Mouse (Mus musculus): ENCODE data around the gene Pacs1. TPM values are rescaled to one million over a fixed set of nuclear protein-coding genes. Genes with fewer than 3 reads are reported as not detected.

Pacs1 gene
- polyA plus RNA-seq, 1 experiment from 2014 or later = 23.4 TPM

DNA sequence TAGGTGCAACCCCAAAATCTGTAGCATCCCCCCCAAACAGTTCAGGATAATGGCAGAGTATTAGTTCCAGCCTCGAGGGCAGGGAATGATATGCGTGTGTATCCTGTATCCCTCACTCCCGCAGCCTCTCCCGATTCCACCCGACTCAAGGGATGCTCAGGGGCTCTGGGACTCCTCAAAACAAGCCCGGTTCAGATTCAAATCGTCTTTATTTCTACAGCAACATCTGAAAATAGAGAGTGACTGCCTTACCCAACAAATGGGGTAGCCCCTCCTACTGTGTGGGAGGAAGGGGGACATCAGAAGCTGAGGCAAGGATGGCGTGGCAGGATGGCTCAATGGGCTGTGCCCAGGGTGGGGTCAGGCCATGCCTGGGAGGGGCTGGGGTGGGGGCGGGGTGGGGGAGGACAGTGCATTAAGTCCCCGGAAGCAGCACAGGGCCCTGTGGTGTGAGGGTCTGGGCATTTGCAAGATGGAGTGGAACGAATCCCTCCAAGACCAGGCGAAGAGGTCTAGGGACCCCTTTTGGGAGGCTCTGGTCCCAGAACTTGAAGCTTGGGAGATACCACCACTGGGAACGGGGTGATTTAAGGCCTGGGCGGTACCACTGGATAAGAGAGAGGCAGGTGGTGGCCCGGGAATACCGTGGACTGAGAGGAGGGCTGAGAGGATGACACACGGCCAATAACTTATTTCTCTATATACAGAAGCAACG lies 165.2 kb downstream of the Pacs1 start:
- no peaks in the 10 kb centered on the region for H3K27me3 ChIP-seq (replicated peaks; ENCODE audit: control insufficient read depth, insufficient read depth, low read length)
- peaks cover 64% of the 10 kb centered on the region for H3K36me3 ChIP-seq (ENCODE audit: control insufficient read depth, insufficient read depth, low read length)
- no peak overlapping the region for H3K4me3 ChIP-seq (ENCODE audit: low read depth, low read length)
- H3K4me2 ChIP-seq (ENCODE audit: low read length) = no peak overlapping the region
- no peaks in the 10 kb centered on the region for H3K9me3 ChIP-seq (ENCODE audit: control insufficient read depth, low read length)
- no peak for ATAC-seq (replicated peaks; ENCODE audit: low FRiP score, low TSS enrichment, low read depth)
- H3K27ac ChIP-seq (ENCODE audit: low read depth) = no peak overlapping the region
- WGBS = 72% methylated on average over 17 of the region's 18 CpGs
- DNase-seq (ENCODE audit: low spot score) = no peak
- H3K9ac ChIP-seq (ENCODE audit: low read length) = no peak overlapping the region
- H3K4me1 ChIP-seq (replicated peaks; ENCODE audit: control insufficient read depth, insufficient read depth, low read length) = peaks cover 17% of the 10 kb centered on the region

DNA sequence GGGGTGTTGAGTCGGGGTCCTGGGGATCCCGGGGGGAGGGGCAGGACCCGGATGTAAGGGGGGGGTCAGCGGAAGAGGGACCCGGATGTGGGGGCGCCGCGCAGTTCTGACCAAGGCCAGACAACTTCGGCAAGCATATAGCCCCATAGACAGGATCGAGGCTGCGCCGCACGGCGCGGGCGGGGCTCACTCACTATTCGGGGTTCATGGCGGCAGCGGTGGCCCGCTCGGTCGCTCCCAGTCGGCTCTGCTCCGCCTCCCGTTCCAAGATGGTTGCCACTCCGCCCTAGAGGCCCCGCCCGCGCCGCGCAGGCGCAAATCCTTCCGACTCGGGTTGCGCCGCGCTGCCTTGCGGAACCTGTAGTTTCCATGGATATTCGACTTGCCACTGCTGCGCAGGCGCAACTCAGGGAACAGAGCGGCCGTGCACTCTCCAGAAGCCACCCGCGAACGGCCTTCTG lies 166.2 kb downstream of the Pacs1 start, which contains the start of gene Rab1b:
Rab1b (minus strand) TSS at position 342 of the 461 bp plus-strand sequence.
- Histone ChIP-seq H3K4me2 (ENCODE audit: low read length) (peak within 1 kb of the TSS; percentile 78), H3K36me3 (ENCODE audit: control insufficient read depth, insufficient read depth, low read length) (peaks cover 66% of the 10 kb centered on the region), H3K9me3 (ENCODE audit: control insufficient read depth, low read length) (no peaks in the 10 kb centered on the region), H3K9ac (ENCODE audit: low read length) (peak within 1 kb of the TSS; percentile 85), H3K4me1 (replicated peaks; ENCODE audit: control insufficient read depth, insufficient read depth, low read length) (peaks cover 17% of the 10 kb centered on the region), H3K27ac (ENCODE audit: low read depth) (peak within 1 kb of the TSS; percentile 91), H3K4me3 (ENCODE audit: low read depth, low read length) (peak within 1 kb of the TSS; percentile 86), H3K27me3 (replicated peaks; ENCODE audit: control insufficient read depth, insufficient read depth, low read length) (no peaks in the 10 kb centered on the region)
- under 1% methylated on average over 46 of the region's 46 CpGs for WGBS
- peak; percentile 91 for ATAC-seq (replicated peaks; ENCODE audit: low FRiP score, low TSS enrichment, low read depth)
- peak; percentile 95 for DNase-seq (ENCODE audit: low spot score)

DNA sequence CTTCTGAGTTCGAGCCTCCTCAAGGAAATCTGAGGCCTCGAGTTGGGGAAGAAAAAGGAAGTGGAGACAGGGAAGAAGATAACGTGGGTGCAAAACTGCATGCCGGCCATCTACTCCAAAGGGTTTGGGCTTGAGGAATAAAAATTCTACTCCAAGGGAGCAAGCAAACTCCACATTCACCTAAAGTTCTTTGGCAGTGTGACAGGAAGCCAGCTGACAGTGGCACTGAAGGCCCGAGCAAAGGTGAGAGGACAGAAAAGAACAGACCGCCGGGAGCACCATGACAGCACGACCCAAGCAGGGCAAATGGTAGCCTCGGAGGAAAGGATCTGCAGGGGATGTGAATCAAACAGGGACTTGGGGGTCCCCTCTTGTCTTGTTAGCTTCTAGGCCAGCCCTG lies 166.8 kb downstream of the Pacs1 start:
- 14% methylated on average over 9 of the region's 9 CpGs for WGBS
- H3K9me3 ChIP-seq (ENCODE audit: control insufficient read depth, low read length) = no peaks in the 10 kb centered on the region
- H3K4me3 ChIP-seq (ENCODE audit: low read depth, low read length) = peak overlapping the region; percentile 86
- H3K36me3 ChIP-seq (ENCODE audit: control insufficient read depth, insufficient read depth, low read length) = peaks cover 66% of the 10 kb centered on the region
- no peak for DNase-seq (ENCODE audit: low spot score)
- no peaks in the 10 kb centered on the region for H3K27me3 ChIP-seq (replicated peaks; ENCODE audit: control insufficient read depth, insufficient read depth, low read length)
- peak overlapping the region; percentile 91 for H3K27ac ChIP-seq (ENCODE audit: low read depth)
- H3K4me2 ChIP-seq (ENCODE audit: low read length) = peak overlapping the region; percentile 78
- no peak for ATAC-seq (replicated peaks; ENCODE audit: low FRiP score, low TSS enrichment, low read depth)
- H3K4me1 ChIP-seq (replicated peaks; ENCODE audit: control insufficient read depth, insufficient read depth, low read length) = peaks cover 17% of the 10 kb centered on the region
- H3K9ac ChIP-seq (ENCODE audit: low read length) = peak overlapping the region; percentile 85

DNA sequence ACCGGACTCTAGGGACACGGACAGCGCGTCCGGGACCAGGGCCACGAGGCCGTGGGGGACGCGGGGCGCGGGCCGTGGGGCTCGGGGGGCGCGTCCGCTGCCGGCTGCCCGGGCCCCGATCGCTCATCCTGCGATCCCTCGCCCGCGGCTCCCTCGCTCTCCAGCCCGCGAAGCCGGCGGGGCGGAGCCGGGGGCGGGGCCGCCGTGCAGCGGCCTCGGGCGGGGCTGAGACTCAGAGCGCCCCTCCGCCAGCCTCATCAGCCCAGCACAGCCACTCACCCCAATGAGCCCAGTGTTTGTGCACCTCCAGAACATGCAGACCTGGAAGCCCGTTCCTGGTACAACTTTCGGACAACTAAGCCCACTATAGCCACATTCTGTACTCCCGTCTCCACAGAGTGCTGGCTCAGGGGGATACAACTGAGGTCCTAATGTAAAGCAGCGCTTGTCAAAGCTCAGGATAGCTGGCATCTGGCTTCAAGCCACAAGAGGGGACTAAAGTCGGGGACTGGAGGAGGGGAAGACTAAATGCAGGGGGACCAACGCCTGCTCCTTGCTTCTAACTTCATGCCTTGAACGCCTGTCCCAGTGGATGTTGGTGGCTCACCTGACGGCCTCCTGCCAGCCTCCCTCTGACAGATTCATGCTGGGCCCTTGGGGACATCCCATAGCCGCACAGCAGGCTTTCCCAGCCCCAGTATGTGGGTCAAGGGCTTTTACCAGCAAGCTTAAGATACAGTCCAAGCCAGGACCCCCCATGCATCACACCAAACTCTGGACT lies 174.4 kb downstream of the Pacs1 start, which contains the start of gene Cnih2:
Cnih2 (minus strand) TSS at position 159 of the 781 bp plus-strand sequence.
- Histone ChIP-seq H3K9ac (ENCODE audit: low read length) (peak within 1 kb of the TSS; percentile 68), H3K4me3 (ENCODE audit: low read depth, low read length) (peak within 1 kb of the TSS; percentile 53), H3K4me1 (replicated peaks; ENCODE audit: control insufficient read depth, insufficient read depth, low read length) (peaks cover 17% of the 10 kb centered on the region), H3K27me3 (replicated peaks; ENCODE audit: control insufficient read depth, insufficient read depth, low read length) (no peaks in the 10 kb centered on the region), H3K9me3 (ENCODE audit: control insufficient read depth, low read length) (no peaks in the 10 kb centered on the region), H3K36me3 (ENCODE audit: control insufficient read depth, insufficient read depth, low read length) (peaks cover 45% of the 10 kb centered on the region), H3K4me2 (ENCODE audit: low read length) (peak within 1 kb of the TSS; percentile 100), H3K27ac (ENCODE audit: low read depth) (peak within 1 kb of the TSS; percentile 16; the same call in 1 of the 2 replicates)
- peak; percentile 73 for DNase-seq (ENCODE audit: low spot score)
- 4% methylated on average over 37 of the region's 48 CpGs for WGBS
- peak; percentile 71 for ATAC-seq (replicated peaks; ENCODE audit: low FRiP score, low TSS enrichment, low read depth)

DNA sequence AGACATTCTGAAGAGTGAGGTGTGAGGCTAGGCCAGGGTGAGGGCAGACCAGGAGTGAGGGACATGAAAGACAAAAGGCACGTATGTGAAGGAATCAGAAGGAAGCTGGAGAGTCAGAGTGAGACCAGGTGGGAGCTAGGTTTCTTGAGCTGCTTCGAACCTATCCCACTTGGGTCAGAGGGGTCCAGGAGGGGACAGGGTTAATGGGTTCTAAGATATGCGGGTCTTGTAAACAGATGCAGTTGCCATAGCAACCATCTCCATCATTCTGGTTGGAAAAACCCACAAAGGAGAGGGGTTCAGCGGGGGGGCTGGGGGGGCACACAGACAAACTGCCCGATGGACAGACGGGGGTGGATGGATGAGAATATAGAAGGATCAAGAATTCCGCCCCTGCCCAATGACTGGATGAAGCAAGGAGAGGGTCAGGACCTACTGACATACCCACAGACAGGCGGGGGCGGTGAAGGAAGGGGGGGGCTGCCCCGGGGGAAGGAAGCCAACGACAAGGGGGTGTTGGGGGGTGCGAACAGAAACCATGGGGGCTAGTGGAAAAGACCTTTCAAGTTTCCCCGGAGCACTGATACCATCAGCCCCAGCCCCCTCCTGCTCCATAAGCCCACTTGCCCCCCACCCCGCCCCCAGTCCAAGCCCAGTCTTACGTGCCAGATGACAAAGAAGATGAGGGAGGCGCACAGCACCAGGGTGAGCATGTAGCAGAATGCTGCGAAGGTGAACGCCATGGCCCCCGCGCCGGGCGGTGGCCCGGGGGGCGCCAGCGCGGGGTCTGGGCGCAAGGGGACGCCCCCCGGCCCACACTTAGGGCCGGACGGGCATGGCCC lies 175.2 kb downstream of the Pacs1 start:
- DNase-seq (ENCODE audit: low spot score) = no peak
- no peaks in the 10 kb centered on the region for H3K9me3 ChIP-seq (ENCODE audit: control insufficient read depth, low read length)
- H3K36me3 ChIP-seq (ENCODE audit: control insufficient read depth, insufficient read depth, low read length) = peaks cover 41% of the 10 kb centered on the region
- peak; percentile 24 for ATAC-seq (replicated peaks; ENCODE audit: low FRiP score, low TSS enrichment, low read depth)
- H3K27me3 ChIP-seq (replicated peaks; ENCODE audit: control insufficient read depth, insufficient read depth, low read length) = no peaks in the 10 kb centered on the region
- peak overlapping the region; percentile 16; the same call in 1 of the 2 replicates for H3K27ac ChIP-seq (ENCODE audit: low read depth)
- H3K4me1 ChIP-seq (replicated peaks; ENCODE audit: control insufficient read depth, insufficient read depth, low read length) = peaks cover 17% of the 10 kb centered on the region
- peak overlapping the region; percentile 100 for H3K4me2 ChIP-seq (ENCODE audit: low read length)
- 5% methylated on average over 31 of the region's 31 CpGs for WGBS
- peak overlapping the region; percentile 68 for H3K9ac ChIP-seq (ENCODE audit: low read length)
- H3K4me3 ChIP-seq (ENCODE audit: low read depth, low read length) = peak overlapping the region; percentile 53

DNA sequence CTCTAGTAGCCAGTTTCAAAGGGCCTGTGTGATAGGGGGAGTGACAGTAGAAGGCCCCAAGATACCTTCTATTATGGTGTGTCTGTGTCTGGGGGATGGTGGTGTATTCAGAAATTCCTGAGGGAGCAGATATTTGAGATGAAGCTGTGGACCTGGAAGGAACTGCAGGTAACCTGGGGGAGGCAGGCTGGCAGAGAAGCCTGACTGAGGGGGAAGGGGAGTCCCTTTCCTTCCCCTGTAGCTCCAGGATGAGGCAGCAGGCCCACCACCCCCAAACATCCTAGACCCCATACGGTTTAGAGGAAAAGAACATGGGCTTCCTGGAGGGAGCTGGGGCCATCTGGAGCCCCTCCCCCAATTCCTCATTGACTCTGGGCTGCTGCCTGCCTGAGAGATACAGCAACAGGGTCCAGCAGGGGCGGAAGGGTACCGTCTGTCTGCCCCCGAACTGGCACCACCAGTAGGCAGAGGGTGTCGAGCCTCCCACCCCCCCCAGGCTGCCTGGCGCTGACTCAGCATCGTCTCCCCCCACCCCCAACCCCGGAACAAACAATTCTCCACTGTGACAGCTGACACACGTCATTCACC lies 176.9 kb downstream of the Pacs1 start:
- no peaks in the 10 kb centered on the region for H3K9me3 ChIP-seq (ENCODE audit: control insufficient read depth, low read length)
- H3K4me1 ChIP-seq (replicated peaks; ENCODE audit: control insufficient read depth, insufficient read depth, low read length) = peaks cover 17% of the 10 kb centered on the region
- H3K36me3 ChIP-seq (ENCODE audit: control insufficient read depth, insufficient read depth, low read length) = peaks cover 41% of the 10 kb centered on the region
- H3K27ac ChIP-seq (ENCODE audit: low read depth) = no peak overlapping the region
- no peak overlapping the region for H3K4me3 ChIP-seq (ENCODE audit: low read depth, low read length)
- no peaks in the 10 kb centered on the region for H3K27me3 ChIP-seq (replicated peaks; ENCODE audit: control insufficient read depth, insufficient read depth, low read length)
- no peak for DNase-seq (ENCODE audit: low spot score)
- no peak overlapping the region for H3K4me2 ChIP-seq (ENCODE audit: low read length)
- ATAC-seq (replicated peaks; ENCODE audit: low FRiP score, low TSS enrichment, low read depth) = no peak
- 11% methylated on average over 9 of the region's 9 CpGs for WGBS
- H3K9ac ChIP-seq (ENCODE audit: low read length) = no peak overlapping the region

DNA sequence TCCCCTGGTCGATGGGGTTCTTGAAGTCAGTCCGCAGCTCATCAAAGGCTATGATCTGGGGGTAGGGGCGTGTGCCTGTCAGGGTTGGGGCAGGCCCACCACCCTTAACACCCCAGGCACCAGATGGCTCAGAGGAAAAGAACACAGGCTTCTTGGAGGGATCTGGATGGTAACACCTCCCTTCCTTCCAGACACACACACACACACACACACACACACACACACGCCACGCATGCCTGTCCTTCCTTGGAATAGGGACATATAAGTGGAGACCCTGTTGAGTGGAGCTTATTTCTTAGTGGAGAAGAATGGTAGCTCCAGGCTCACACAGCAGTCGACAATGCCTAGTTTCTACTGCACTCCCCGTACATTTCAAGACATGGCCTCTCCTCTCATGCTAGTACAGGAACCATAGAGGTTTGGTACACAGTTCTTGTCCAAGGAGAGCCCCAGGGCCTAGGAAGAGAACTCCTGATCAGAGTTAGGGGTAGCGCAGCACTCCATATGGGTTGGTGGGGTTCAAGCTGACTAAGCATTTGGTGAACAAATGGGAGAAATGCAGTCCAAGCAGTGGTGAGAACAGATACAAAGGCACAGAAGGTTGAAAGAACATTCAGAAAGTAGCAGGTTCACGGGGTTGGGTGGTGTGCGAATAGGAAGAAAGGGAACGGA lies 178.0 kb downstream of the Pacs1 start:
- H3K27me3 ChIP-seq (replicated peaks; ENCODE audit: control insufficient read depth, insufficient read depth, low read length) = no peaks in the 10 kb centered on the region
- H3K4me1 ChIP-seq (replicated peaks; ENCODE audit: control insufficient read depth, insufficient read depth, low read length) = peaks cover 17% of the 10 kb centered on the region
- DNase-seq (ENCODE audit: low spot score) (no peak), ATAC-seq (replicated peaks; ENCODE audit: low FRiP score, low TSS enrichment, low read depth) (no peak; the same call in 1 of the 2 replicates)
- H3K36me3 ChIP-seq (ENCODE audit: control insufficient read depth, insufficient read depth, low read length) = peaks cover 36% of the 10 kb centered on the region
- 44% methylated on average over 11 of the region's 11 CpGs for WGBS
- no peak overlapping the region for H3K4me2 ChIP-seq (ENCODE audit: low read length)
- H3K9ac ChIP-seq (ENCODE audit: low read length) = no peak overlapping the region
- no peak overlapping the region for H3K27ac ChIP-seq (ENCODE audit: low read depth)
- H3K9me3 ChIP-seq (ENCODE audit: control insufficient read depth, low read length) = no peaks in the 10 kb centered on the region
- H3K4me3 ChIP-seq (ENCODE audit: low read depth, low read length) = no peak overlapping the region

Data from intestine, embryonic 14.5 days (tissue).